Mouse (Mus musculus) adrenal gland, adult 2 months (tissue): ENCODE results near the gene Fut1. TPM values are rescaled to one million over a fixed set of nuclear protein-coding genes. Genes with fewer than 3 reads are reported as not detected.
A peak's percentile ranks its signal among the peaks of the same experiment; 100 is the strongest.

Experiments used
- DNase-seq: peaks from one replicate; pipeline ENCODE4 v3.0.0; 2021
- long read RNA-seq: library from polyadenylated mRNA; stranded (forward); transcript quantifications from one replicate; pipeline ENCODE4 v2.0.0, GENCODE M21; 2021
- polyA plus RNA-seq: library from polyadenylated mRNA; depleted of rRNA; stranded (reverse); fragments of >200 nt; gene quantifications from 2 replicates; pipeline ENCODE4 v1.2.3, GENCODE M21; 2012; rRNA removed
- total RNA-seq, 2 experiments: library from RNA; stranded (reverse); gene quantifications; 2 replicates each; pipeline ENCODE4 v1.2.3; 2021

Gene Fut1
- total RNA-seq (not detected), polyA plus RNA-seq (not detected in 2 replicates)
- long read RNA-seq = 0 reads

- no peak for DNase-seq
These were observed at the start of gene Fut1 for GRCm38 (mm10) chr7:45617042-45617695. Gene Fut1 (plus strand): TSS chr7:45617289.

- DNase-seq = peak; percentile 98
These were observed 49.1 kb upstream of the Fut1 start for GRCm38 (mm10) chr7:45567780-45568516.

GRCm38 (mm10) chr7:45568601-45569473, 48.3 kb upstream of the Fut1 start:
- DNase-seq = no peak

GRCm38 (mm10) chr7:45570103-45570741, 46.9 kb upstream of the Fut1 start, which contains the start of gene Bcat2:
Gene Bcat2 (plus strand): TSS chr7:45570153.
- peak; percentile 91 for DNase-seq

- DNase-seq = no peak
These were observed 45.1 kb upstream of the Fut1 start for GRCm38 (mm10) chr7:45571966-45572365.

GRCm38 (mm10) chr7:45573954-45574353, 43.1 kb upstream of the Fut1 start:
- DNase-seq = no peak

- no peak for DNase-seq
These were observed 42.4 kb upstream of the Fut1 start for GRCm38 (mm10) chr7:45574472-45575379.

GRCm38 (mm10) chr7:45585923-45586322, 31.2 kb upstream of the Fut1 start:
- DNase-seq = no peak

- DNase-seq = no peak
These were observed 29.2 kb upstream of the Fut1 start for GRCm38 (mm10) chr7:45587631-45588592.

- peak; percentile 95 for DNase-seq
These were observed 27.9 kb upstream of the Fut1 start for GRCm38 (mm10) chr7:45589173-45589572.

GRCm38 (mm10) chr7:45589898-45590297, 27.2 kb upstream of the Fut1 start:
- no peak for DNase-seq

GRCm38 (mm10) chr7:45590874-45591273, 26.2 kb upstream of the Fut1 start:
- DNase-seq = no peak

- no peak for DNase-seq
These were observed 25.2 kb upstream of the Fut1 start for GRCm38 (mm10) chr7:45591880-45592279.

- peak; percentile 74 for DNase-seq
These were observed 23.8 kb upstream of the Fut1 start for GRCm38 (mm10) chr7:45593118-45593815.

GRCm38 (mm10) chr7:45595176-45595575, 21.9 kb upstream of the Fut1 start:
- no peak for DNase-seq

- DNase-seq = no peak
These were observed 21.0 kb upstream of the Fut1 start for GRCm38 (mm10) chr7:45596107-45596506.

- no peak for DNase-seq
These were observed 20.1 kb upstream of the Fut1 start for GRCm38 (mm10) chr7:45597013-45597412.

GRCm38 (mm10) chr7:45597527-45597926, 19.6 kb upstream of the Fut1 start:
- no peak for DNase-seq
